Mouse (Mus musculus) kidney, adult 2 months (tissue): ENCODE data around the gene Pitpnm3. TPM values are rescaled to one million over a fixed set of nuclear protein-coding genes. Genes with fewer than 3 reads are reported as not detected.

ENCODE experiments used
- DNase-seq: peaks from one replicate; pipeline ENCODE4 v3.0.0; 2021
- H3K27ac ChIP-seq: fragments of 200-500 bp; 2 replicates; pipeline ENCODE4 v1.5.1; 2012; ENCODE audit warnings: low read depth, low read length, control low read depth, inconsistent platforms; ENCODE audit not compliant: insufficient read depth
- H3K27me3 ChIP-seq: fragments of 200-500 bp; replicated peaks from 2 replicates; pipeline ENCODE4 v1.6.1; 2012; ENCODE audit warnings: mild to moderate bottlenecking, moderate library complexity, low read length, inconsistent platforms; ENCODE audit not compliant: control insufficient read depth, insufficient read depth
- H3K36me3 ChIP-seq: fragments of 200-500 bp; 2 replicates; pipeline ENCODE4 v1.6.1; 2012; ENCODE audit warnings: mild to moderate bottlenecking, moderate library complexity, low read length, inconsistent platforms; ENCODE audit not compliant: control insufficient read depth, insufficient read depth
- H3K4me1 ChIP-seq: fragments of 200-500 bp; 2 replicates; pipeline ENCODE4 v1.6.1; 2011; ENCODE audit warnings: low read length; ENCODE audit not compliant: control insufficient read depth, insufficient read depth
- H3K4me3 ChIP-seq: fragments of 200-500 bp; 2 replicates; pipeline ENCODE4 v1.5.1; 2011; ENCODE audit warnings: mild to moderate bottlenecking, low read depth, low read length, control low read depth; ENCODE audit not compliant: insufficient read depth
- CTCF ChIP-seq: fragments of 200-500 bp; conservative IDR thresholded peaks from 2 replicates; pipeline ENCODE4 v1.5.1; 2011; ENCODE audit warnings: low read depth, mild to moderate bottlenecking, control low read depth, low read length, moderate library complexity, mixed read lengths; ENCODE audit not compliant: insufficient read depth, insufficient read length
- POLR2A ChIP-seq: fragments of 200-500 bp; IDR thresholded peaks from one replicate; pipeline ENCODE4 v1.6.1; 2011; ENCODE audit warnings: low read depth, low read length, control low read depth
- WGBS: fragments of 180-500 bp; shearing (Covaris S2); methylation state at CpG from one replicate; pipeline ENCODE4 v1.1.7; 2018; 5-methylcytosine and 5-hydroxymethylcytosine counted together
- polyA plus RNA-seq: library from polyadenylated mRNA; depleted of rRNA; stranded (reverse); fragments of >200 nt; gene quantifications from 2 replicates; pipeline ENCODE4 v1.2.3, GENCODE M21; 2012

Pitpnm3 gene
- polyA plus RNA-seq, 1 experiment: 4.7 TPM

DNA sequence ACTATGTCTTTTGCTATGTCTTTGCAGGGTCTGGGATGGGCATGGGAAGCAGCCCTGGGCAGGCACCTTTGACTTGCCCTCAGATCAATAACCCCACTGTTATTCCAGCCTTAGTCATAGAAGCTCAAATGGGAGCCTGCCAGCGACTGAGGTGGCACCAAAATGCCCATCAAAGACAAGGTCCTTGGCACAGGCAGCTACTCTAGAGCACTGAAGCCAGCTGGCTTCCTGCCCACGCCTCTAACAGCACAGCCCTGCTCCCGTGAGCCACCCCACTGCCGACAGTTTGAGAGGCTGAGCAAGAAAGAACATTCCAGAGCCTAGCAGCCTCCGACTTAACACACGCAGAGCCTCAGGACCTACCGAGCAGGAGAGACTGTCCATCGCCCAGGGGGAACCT, 70.5 kb downstream of the Pitpnm3 start:
- TF ChIP-seq CTCF: no peak
- no peak for TF ChIP-seq POLR2A
- DNase-seq: peak; percentile 63
- H3K36me3 ChIP-seq: no peaks in the 10 kb centered on the region
- H3K27me3 ChIP-seq: no peaks in the 10 kb centered on the region
- no peak overlapping the region for H3K4me3 ChIP-seq
- no peaks in the 10 kb centered on the region; the same call in 1 of the 2 replicates for H3K4me1 ChIP-seq
- 50% methylated on average over 8 of the region's 8 CpGs for WGBS
- H3K27ac ChIP-seq: no peak overlapping the region

DNA sequence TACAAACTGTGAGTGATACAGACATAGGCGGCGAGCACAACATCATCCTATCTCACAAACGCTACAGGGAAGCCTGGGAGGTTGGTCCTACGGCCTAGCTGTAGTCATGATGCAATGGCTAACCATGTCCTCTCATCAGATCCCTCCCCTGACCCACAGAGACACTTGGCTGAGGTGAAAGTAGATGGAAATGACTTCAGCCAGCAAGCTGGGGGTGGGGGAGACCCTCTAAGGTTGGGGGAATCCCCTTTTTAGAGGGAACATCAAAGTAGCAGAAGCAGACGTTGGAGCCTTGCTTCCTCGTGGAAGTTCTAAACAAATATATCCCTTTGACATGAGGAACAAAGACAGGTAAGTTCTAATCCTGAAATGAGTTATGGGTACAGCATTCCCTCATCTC, 71.2 kb downstream of the Pitpnm3 start:
- TF ChIP-seq CTCF (no peak), POLR2A (no peak)
- DNase-seq: no peak
- 93% methylated on average over 6 of the region's 6 CpGs for WGBS

DNA sequence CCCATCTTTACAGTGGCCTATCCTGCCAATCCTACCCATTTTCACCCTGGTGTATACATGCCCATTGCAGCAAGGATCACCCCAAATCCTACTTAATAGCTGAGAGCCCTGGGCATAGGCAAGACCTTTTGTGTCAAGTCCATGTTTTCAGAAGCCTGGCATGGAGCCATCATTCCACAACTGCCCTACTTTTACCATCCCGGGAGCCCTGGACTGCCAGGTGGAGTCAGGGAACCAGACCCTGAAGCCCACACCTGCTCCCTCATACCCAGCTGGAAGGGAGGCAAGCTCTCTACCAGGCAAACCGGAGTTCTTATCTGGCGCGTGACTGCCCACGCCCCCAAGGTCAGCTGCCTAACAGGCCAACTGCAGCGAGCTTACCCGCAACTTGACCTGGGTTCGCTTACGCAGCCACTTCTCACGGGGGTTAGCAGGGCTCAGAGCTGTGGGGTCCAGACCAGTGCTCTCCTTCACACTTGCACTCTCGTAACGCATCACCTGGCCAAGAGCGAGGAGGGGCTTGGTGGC, 74.4 kb downstream of the Pitpnm3 start:
- TF ChIP-seq CTCF (no peak), POLR2A (no peak)
- WGBS: 62% methylated on average over 13 of the region's 13 CpGs
- DNase-seq: no peak

More for the DNA sequence above, 71.2 kb downstream of the Pitpnm3 start:
- Histone ChIP-seq H3K4me1 (no peaks in the 10 kb centered on the region; the same call in 1 of the 2 replicates), H3K36me3 (no peaks in the 10 kb centered on the region), H3K27me3 (no peaks in the 10 kb centered on the region), H3K4me3 (no peak overlapping the region), H3K27ac (no peak overlapping the region)

DNA sequence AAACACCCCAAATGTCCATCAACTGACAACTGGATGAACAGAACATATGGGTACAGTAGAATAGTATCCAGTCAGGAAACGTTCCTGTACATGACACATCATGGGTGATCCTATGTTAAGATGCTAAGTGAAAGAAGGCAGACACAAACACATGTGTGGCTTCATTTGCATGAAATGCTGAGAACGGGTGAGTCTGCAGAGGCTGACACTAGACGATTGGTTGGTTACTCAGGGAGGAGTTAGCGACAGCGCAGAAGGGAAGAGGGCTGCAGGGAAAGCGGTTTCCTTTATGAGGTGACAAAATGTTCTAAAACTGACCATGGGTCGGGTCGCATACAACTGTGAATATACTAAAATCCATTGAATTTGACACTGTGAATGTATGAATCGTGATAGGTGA, 75.2 kb downstream of the Pitpnm3 start:
- no peak overlapping the region for H3K27ac ChIP-seq
- no peaks in the 10 kb centered on the region for H3K27me3 ChIP-seq
- H3K36me3 ChIP-seq: no peaks in the 10 kb centered on the region
- TF ChIP-seq POLR2A (no peak), CTCF (no peak)
- H3K4me3 ChIP-seq: no peak overlapping the region
- DNase-seq: no peak
- 73% methylated on average over 9 of the region's 9 CpGs for WGBS
- H3K4me1 ChIP-seq: no peaks in the 10 kb centered on the region

More for the DNA sequence above, 74.4 kb downstream of the Pitpnm3 start:
- Histone ChIP-seq H3K27me3 (no peaks in the 10 kb centered on the region), H3K4me1 (no peaks in the 10 kb centered on the region; the same call in 1 of the 2 replicates), H3K36me3 (no peaks in the 10 kb centered on the region), H3K27ac (no peak overlapping the region), H3K4me3 (no peak overlapping the region)

DNA sequence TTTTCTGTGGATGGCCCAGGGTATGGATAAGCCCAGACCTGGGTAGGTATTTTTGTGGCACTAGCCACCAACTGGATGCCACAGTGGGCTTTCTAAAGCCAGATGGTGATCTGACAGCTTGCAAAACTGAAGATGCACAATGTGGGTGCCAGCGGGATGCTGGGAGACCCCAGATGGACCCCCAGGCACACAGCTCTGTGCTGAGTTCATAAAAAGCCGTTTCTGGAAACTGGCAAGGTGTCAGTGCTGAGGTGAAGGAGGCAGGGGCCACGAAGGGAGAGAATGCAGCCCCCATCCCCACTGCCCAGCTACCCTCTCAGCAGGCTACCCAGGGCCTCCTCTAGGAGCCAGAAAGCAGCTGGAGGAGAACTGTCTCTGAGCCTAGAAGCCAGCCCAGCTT, 78.4 kb downstream of the Pitpnm3 start:
- Histone ChIP-seq H3K4me1 (no peaks in the 10 kb centered on the region), H3K36me3 (no peaks in the 10 kb centered on the region), H3K27ac (no peak overlapping the region), H3K27me3 (no peaks in the 10 kb centered on the region), H3K4me3 (no peak overlapping the region)
- WGBS: 76% methylated on average over 3 of the region's 3 CpGs
- TF ChIP-seq CTCF: no peak
- DNase-seq: no peak

DNA sequence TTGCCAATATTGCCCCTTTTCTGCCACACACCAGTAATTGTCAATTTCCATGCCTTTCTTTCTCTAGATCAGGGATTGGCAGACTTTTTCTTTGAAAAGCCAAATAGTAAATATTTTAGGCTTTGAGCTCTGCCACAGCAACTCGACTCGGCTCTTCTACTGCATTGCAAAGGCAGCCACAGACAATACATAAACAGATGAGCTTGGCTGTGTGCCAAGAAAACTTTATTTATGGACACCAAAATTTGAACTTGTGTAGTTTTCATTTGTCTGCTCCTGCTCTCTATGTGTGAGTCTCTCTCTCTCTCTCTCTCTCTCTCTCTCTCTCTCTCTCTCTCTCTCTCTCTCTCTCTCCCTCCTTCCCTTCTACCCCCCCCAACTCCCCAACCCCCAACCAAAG, 80.4 kb downstream of the Pitpnm3 start:
- H3K4me3 ChIP-seq: no peak overlapping the region
- H3K27me3 ChIP-seq: no peaks in the 10 kb centered on the region
- DNase-seq: no peak
- WGBS: 41% methylated on average over 2 of the region's 2 CpGs
- no peak for TF ChIP-seq CTCF
- TF ChIP-seq POLR2A: no peak
- no peak overlapping the region for H3K27ac ChIP-seq
- no peaks in the 10 kb centered on the region for H3K36me3 ChIP-seq
- no peaks in the 10 kb centered on the region for H3K4me1 ChIP-seq

DNA sequence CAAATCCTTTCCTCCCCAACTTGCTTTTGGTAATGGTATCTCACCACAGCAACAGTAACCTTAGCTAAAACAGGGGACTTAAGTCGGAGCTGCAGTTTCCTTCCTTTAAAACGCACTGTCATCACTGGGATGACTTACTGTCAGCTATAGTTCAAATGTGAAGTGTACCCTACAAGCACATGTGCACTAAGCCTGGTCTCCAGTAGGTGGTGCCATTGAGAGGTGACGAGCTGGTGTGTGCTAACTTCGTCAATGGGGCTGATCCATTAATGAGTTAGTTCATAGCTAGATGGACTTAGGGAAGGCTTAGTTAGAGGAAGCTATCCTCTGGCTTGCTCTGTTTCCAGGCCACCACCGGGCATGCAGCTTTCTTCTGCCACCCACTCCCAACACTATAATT, 82.9 kb downstream of the Pitpnm3 start:
- 10% methylated on average over 5 of the region's 5 CpGs for WGBS
- H3K4me1 ChIP-seq: no peaks in the 10 kb centered on the region
- no peaks in the 10 kb centered on the region for H3K27me3 ChIP-seq
- DNase-seq: peak; percentile 68
- H3K36me3 ChIP-seq: no peaks in the 10 kb centered on the region
- no peak overlapping the region for H3K4me3 ChIP-seq
- no peak overlapping the region for H3K27ac ChIP-seq
- TF ChIP-seq POLR2A: no peak
- TF ChIP-seq CTCF: peak; percentile 84
